Mouse (Mus musculus) adrenal gland, postnatal 14 days (tissue): ENCODE data around the gene Sdf2l1. TPM values are rescaled to one million over a fixed set of nuclear protein-coding genes. Genes with fewer than 3 reads are reported as not detected.
"Not testable (repeated sequence)": the region's sequence is repeated elsewhere in the genome, so short reads cannot be mapped to it uniquely, and the experiment has no call there.

ENCODE experiments used
- DNase-seq: peaks from one replicate; pipeline ENCODE4 v3.0.0; 2021; ENCODE audit warnings: mixed read lengths
- long read RNA-seq, 2 experiments: library from polyadenylated mRNA; stranded (forward); transcript quantifications; one replicate each; pipeline ENCODE4 v2.0.0; 2021
- total RNA-seq: library from RNA; stranded (reverse); gene quantifications from 2 replicates; pipeline ENCODE4 v1.2.3, GENCODE M21; 2021

The Sdf2l1 gene
- 21.0 and 23.8 TPM in 2 replicates for total RNA-seq
- long read RNA-seq, experiment 1, transcript Sdf2l1-201 (3 exons, 1,108 nt), result major isoform, 25 of 26 reads
- long read RNA-seq, experiment 1, partial matches to known transcripts, result 1 of 26 reads
- long read RNA-seq, experiment 1, other reads (novel, unspliced or antisense), result 0 of 26 reads
- long read RNA-seq, experiment 2, transcript Sdf2l1-201 (3 exons, 1,108 nt), result major isoform, 25 of 27 reads
- long read RNA-seq, experiment 2, partial matches to known transcripts, result 2 of 27 reads
- long read RNA-seq, experiment 2, other reads (novel, unspliced or antisense), result 0 of 27 reads

GRCm38 (mm10) chr16:17132089-17132905, at the start of gene Sdf2l1:
Gene Sdf2l1, minus strand, starts transcription at chr16:17132383.
- DNase-seq, result peak; percentile 98

DNA sequence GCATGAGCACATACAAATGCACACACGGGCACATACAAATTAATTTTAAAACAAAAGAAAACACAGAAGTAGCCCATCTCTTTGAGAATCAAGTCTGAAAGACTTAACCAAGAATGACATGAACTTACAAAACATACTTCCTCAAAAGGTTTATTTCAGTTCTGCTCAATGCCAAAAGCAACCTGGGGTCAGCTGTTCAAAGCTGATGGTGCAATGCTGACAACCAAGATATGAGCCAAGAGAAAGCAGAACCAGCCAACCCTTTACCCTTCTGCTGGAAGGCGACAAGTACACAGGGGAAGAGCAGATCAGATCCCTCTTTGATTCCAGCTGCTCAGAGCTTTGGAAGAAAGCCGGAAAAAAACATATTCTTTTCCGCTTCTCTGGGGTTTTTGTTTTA, 49.2 kb upstream of the Sdf2l1 start:
- peak; percentile 58 for DNase-seq

DNA sequence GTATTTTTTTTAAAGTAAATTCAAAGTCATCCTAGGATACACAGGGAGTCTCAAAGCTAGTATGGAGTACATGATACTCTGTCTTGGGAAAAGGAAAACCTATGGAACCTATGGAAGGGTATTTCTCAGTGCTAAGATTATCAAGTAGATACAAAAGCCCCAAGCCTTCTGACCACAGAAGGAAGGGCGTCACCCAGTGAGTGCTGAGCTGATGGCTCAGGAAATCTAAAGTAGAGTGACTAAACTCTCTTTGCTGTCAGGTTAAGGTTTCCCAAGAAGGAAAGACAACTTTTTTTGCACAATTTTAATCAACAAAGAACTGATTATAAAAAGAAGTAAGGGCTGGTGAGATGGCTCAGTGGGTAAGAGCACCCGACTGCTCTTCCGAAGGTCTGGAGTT, 47.5 kb upstream of the Sdf2l1 start:
- DNase-seq, result no peak

GRCm38 (mm10) chr16:17177623-17178170, 45.5 kb upstream of the Sdf2l1 start:
- DNase-seq, result no peak

- peak; percentile 35 for DNase-seq
Measured at GRCm38 (mm10) chr16:17175765-17176164, 43.6 kb upstream of the Sdf2l1 start.

DNA sequence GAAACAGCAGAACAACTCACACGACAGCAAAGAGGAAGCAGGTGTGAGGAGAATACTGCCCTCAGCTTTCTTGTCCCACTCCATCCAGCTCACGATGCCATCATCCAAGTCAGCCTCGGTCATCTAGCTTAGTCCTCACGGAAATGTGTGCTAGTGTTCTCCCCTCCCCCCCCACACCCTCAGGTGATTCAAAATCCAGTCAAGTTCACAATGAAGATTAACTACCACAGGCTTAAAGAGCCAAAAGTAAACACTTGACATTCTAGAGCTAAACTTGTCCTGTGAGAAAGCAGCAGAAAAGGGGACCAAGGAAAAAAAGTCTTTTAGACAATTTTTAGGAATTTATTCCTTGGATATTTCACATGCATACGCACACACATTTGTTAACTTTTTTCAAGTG, 35.9 kb upstream of the Sdf2l1 start:
- DNase-seq, result no peak

GRCm38 (mm10) chr16:17167179-17167578, 35.0 kb upstream of the Sdf2l1 start:
- no peak for DNase-seq

DNA sequence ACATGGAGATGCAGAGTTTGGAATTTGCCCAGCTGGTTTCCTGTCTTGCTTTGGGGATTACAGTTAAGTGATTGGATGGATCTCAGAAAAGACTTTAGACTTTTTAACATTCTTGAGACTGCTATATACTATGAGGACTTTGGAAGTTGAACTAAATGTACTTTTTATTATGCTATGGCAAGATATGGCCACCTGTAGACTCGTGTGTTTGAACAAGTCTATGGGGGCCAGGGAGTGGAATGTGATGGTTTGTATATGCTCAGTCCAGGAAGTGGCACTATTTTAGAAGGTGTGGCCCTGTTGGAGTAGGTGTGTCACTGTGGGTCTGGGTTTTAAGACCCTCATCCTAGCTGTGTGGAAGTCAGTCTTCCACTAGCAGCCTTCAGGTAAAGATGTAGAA, 33.3 kb upstream of the Sdf2l1 start:
- not testable (repeated sequence) for DNase-seq

- DNase-seq, result peak; percentile 55
Measured at GRCm38 (mm10) chr16:17154346-17154745, 22.2 kb upstream of the Sdf2l1 start.

DNA sequence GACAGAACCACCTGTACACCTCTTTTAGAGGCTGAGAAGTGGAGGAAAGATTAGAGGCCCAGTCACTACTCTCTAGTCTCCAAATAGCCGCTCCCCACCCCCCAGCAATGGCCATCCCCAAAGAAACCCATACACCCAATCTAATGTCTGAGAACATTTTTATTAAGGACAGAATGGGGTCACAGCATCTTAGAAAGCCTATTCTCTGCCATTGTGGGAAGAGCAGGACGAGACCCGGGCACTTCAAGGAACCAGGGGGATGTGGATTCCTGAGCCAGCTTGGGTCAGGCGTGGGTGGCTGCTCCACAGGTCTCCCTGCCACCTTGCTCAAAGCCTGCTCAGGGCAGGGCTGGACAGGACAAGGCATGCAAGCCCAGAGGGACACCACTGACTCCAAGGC, 19.7 kb upstream of the Sdf2l1 start:
- no peak for DNase-seq

- DNase-seq, result no peak
Measured at GRCm38 (mm10) chr16:17150520-17151258, 18.5 kb upstream of the Sdf2l1 start.

GRCm38 (mm10) chr16:17148084-17148483, 15.9 kb upstream of the Sdf2l1 start:
- DNase-seq, result peak; percentile 34

DNA sequence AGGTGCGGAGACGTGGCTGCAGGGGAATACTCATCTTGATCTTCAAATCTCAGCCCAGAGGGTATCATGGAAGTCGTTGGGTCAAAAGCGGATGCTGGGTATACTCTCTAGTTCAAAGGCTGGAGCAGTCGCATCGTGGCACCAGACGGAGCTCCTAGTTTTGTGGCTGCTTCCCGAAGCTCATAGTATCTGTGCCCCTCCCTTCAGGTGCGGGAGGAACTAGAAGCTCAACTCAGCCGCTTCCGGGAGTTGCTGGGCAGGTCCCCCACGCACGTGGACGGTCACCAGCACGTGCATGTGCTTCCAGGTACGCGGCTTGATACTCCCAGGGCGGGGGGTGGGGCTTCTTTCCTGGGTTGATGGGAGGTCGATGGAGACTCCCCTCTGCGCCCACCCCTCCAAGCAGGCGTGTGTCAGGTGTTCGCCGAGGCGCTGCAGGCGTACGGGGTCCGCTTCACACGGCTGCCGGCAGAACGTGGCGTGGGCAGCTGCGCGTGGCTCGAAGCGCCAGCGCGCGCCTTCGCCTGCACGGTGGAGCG, 15.3 kb upstream of the Sdf2l1 start:
- peak; percentile 33 for DNase-seq

DNA sequence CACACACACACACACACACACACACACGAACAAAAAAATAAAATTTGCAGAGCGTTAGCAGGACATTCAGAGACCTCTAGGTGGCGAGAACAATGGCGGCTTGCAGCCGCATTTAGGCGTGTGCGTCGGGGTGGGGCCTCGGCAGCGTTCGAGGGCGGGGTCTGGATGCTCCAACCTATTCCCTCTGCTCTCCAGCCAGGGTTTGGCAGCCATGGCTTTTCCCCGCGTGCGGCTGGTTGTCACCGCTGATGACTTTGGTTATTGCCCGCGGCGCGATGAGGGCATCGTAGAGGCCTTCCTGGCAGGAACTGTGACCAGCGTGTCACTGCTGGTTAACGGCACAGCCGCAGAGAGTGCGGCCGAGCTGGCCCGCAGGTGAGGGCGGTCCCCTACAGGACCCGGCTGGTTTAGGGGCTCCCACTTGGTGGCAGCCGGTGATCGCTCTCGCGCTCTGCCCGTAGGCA, 14.6 kb upstream of the Sdf2l1 start, which contains the start of gene Ccdc116:
TSS of gene Ccdc116 (minus strand) at position 458 of the 464 bp plus-strand sequence.
- peak; percentile 89 for DNase-seq

- no peak for DNase-seq
Measured at GRCm38 (mm10) chr16:17144339-17144738, 12.2 kb upstream of the Sdf2l1 start, which contains the start of gene Ydjc. Gene Ydjc, plus strand, starts transcription at chr16:17144621.

DNA sequence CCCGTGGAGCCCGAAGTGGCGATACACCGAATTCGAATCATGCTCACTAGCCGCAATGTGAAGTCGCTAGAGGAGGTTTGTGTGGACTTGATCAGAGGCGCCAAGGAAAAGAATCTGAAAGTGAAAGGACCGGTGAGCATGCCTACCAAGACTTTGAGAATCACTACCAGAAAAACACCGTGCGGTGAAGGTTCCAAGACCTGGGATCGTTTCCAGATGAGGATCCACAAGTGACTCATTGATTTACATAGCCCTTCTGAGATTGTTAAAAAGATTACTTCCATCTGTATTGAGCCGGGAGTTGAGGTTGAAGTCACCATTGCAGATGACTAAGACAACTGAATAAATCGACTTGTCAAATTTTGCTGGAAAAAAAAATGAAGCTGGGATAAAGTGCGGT, 5.2 kb upstream of the Sdf2l1 start:
- peak; percentile 22 for DNase-seq

- no peak for DNase-seq
Measured at GRCm38 (mm10) chr16:17132906-17133200, 670 bp upstream of the Sdf2l1 start.

- DNase-seq, result peak; percentile 27
Measured at GRCm38 (mm10) chr16:17131191-17132088, 743 bp downstream of the Sdf2l1 start.

GRCm38 (mm10) chr16:17127292-17127691, 4.9 kb downstream of the Sdf2l1 start:
- peak; percentile 72 for DNase-seq

DNA sequence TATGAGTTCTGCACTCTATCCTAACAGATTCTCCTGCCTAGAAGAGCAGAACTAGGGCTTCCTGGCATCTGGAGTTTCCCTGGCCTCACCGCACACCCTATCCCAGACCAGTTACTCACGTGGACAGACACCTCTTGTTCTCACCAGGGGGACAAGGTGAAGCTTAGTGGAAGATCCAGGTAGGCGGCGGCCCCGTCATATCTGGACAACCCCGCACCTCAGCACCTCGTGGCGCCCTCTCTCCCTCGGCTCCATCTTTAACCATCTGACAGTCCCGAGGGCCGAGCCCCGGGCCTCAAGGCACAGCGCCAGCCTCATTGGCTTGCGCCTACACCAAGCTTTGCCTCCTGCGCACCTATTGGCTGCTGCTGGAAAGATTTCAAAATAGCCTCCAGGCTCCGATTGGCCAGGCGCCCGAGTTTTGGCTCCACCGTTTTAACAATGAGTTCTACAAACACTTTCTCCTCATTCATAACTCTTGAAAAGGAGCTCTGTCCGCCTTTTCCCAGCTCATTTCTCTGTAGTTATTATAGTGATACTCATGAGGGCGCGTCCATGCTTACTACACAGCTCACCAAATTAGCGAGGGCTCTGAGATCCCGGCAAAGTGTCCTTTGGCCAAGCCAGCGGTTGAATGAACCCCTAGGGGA, 7.2 kb downstream of the Sdf2l1 start, which contains the start of gene 2610318N02Rik:
TSS of gene 2610318N02Rik (minus strand) at position 297 of the 650 bp plus-strand sequence.
- DNase-seq, result peak; percentile 90
